Mouse (Mus musculus): ENCODE measurements around the gene Tbx2. TPM values are rescaled to one million over a fixed set of nuclear protein-coding genes. Genes with fewer than 3 reads are reported as not detected.
A peak's percentile ranks its signal among the peaks of the same experiment; 100 is the strongest.

The Tbx2 gene
- polyA plus RNA-seq, 1 experiment from 2014 or later = 4.0 TPM

- no peak for DNase-seq (ENCODE audit: low spot score)
- 70% methylated on average over 3 of the region's 3 CpGs for WGBS
- Histone ChIP-seq H3K27me3 (ENCODE audit: control insufficient read depth, insufficient read depth, low read length) (no peaks in the 10 kb centered on the region), H3K27ac (ENCODE audit: low read depth, low read length) (no peak overlapping the region), H3K36me3 (ENCODE audit: control insufficient read depth, insufficient read depth, low read length) (no peaks in the 10 kb centered on the region), H3K9me3 (ENCODE audit: control insufficient read depth, low read length) (no peaks in the 10 kb centered on the region), H3K4me3 (ENCODE audit: low read depth, low read length) (no peak overlapping the region), H3K9ac (ENCODE audit: low read length) (no peak overlapping the region; the same call in 1 of the 2 replicates), H3K4me2 (ENCODE audit: low read depth) (no peak overlapping the region), H3K4me1 (ENCODE audit: control insufficient read depth, insufficient read depth, low read length) (no peaks in the 10 kb centered on the region)
- no peak for ATAC-seq (ENCODE audit: insufficient read depth, low FRiP score, low TSS enrichment)
Observed at GRCm38 (mm10) chr11:85818401-85818800, 13.9 kb upstream of the Tbx2 start.

- Histone ChIP-seq H3K36me3 (ENCODE audit: control insufficient read depth, insufficient read depth, low read length) (no peaks in the 10 kb centered on the region), H3K9ac (ENCODE audit: low read length) (no peak overlapping the region), H3K4me1 (ENCODE audit: control insufficient read depth, insufficient read depth, low read length) (0 out of 2 replicates have a peak, but pooled peaks cover 2% of the 10 kb centered on the region), H3K9me3 (ENCODE audit: control insufficient read depth, low read length) (no peaks in the 10 kb centered on the region), H3K4me3 (ENCODE audit: low read depth, low read length) (no peak overlapping the region), H3K27ac (ENCODE audit: low read depth, low read length) (no peak overlapping the region), H3K27me3 (ENCODE audit: control insufficient read depth, insufficient read depth, low read length) (peaks cover 4% of the 10 kb centered on the region; the same call in 1 of the 2 replicates), H3K4me2 (ENCODE audit: low read depth) (no peak overlapping the region)
- WGBS = 80% methylated on average over 3 of the region's 3 CpGs
- DNase-seq (ENCODE audit: low spot score) (no peak), ATAC-seq (ENCODE audit: insufficient read depth, low FRiP score, low TSS enrichment) (no peak)
Observed at GRCm38 (mm10) chr11:85820959-85821358, 11.4 kb upstream of the Tbx2 start.

- Histone ChIP-seq H3K36me3 (ENCODE audit: control insufficient read depth, insufficient read depth, low read length) (no peaks in the 10 kb centered on the region), H3K4me3 (ENCODE audit: low read depth, low read length) (no peak overlapping the region), H3K9ac (ENCODE audit: low read length) (no peak overlapping the region), H3K27me3 (ENCODE audit: control insufficient read depth, insufficient read depth, low read length) (peaks cover 11% of the 10 kb centered on the region), H3K27ac (ENCODE audit: low read depth, low read length) (no peak overlapping the region), H3K9me3 (ENCODE audit: control insufficient read depth, low read length) (no peaks in the 10 kb centered on the region), H3K4me1 (ENCODE audit: control insufficient read depth, insufficient read depth, low read length) (0 out of 2 replicates have a peak, but pooled peaks cover 2% of the 10 kb centered on the region), H3K4me2 (ENCODE audit: low read depth) (no peak overlapping the region)
- ATAC-seq (ENCODE audit: insufficient read depth, low FRiP score, low TSS enrichment) (no peak), DNase-seq (ENCODE audit: low spot score) (no peak)
- WGBS = 82% methylated on average over 9 of the region's 9 CpGs
Observed at GRCm38 (mm10) chr11:85821659-85822058, 10.7 kb upstream of the Tbx2 start.

- Histone ChIP-seq H3K36me3 (ENCODE audit: control insufficient read depth, insufficient read depth, low read length) (no peaks in the 10 kb centered on the region), H3K4me2 (ENCODE audit: low read depth) (no peak overlapping the region), H3K27me3 (ENCODE audit: control insufficient read depth, insufficient read depth, low read length) (peaks cover 26% of the 10 kb centered on the region), H3K9ac (ENCODE audit: low read length) (no peak overlapping the region), H3K4me1 (ENCODE audit: control insufficient read depth, insufficient read depth, low read length) (0 out of 2 replicates have a peak, but pooled peaks cover 2% of the 10 kb centered on the region), H3K4me3 (ENCODE audit: low read depth, low read length) (no peak overlapping the region), H3K9me3 (ENCODE audit: control insufficient read depth, low read length) (no peaks in the 10 kb centered on the region), H3K27ac (ENCODE audit: low read depth, low read length) (no peak overlapping the region)
- 11% methylated on average over 6 of the region's 6 CpGs for WGBS
- peak; percentile 89 for DNase-seq (ENCODE audit: low spot score)
- ATAC-seq (ENCODE audit: insufficient read depth, low FRiP score, low TSS enrichment) = no peak
Observed at GRCm38 (mm10) chr11:85823181-85823580, 9.2 kb upstream of the Tbx2 start.

- Histone ChIP-seq H3K27me3 (ENCODE audit: control insufficient read depth, insufficient read depth, low read length) (peaks cover 32% of the 10 kb centered on the region), H3K36me3 (ENCODE audit: control insufficient read depth, insufficient read depth, low read length) (no peaks in the 10 kb centered on the region), H3K4me3 (ENCODE audit: low read depth, low read length) (no peak overlapping the region), H3K4me1 (ENCODE audit: control insufficient read depth, insufficient read depth, low read length) (0 out of 2 replicates have a peak, but pooled peaks cover 2% of the 10 kb centered on the region), H3K9me3 (ENCODE audit: control insufficient read depth, low read length) (no peaks in the 10 kb centered on the region), H3K4me2 (ENCODE audit: low read depth) (no peak overlapping the region), H3K27ac (ENCODE audit: low read depth, low read length) (no peak overlapping the region), H3K9ac (ENCODE audit: low read length) (no peak overlapping the region)
- DNase-seq (ENCODE audit: low spot score) (no peak), ATAC-seq (ENCODE audit: insufficient read depth, low FRiP score, low TSS enrichment) (no peak)
- WGBS = 85% methylated on average over 4 of the region's 4 CpGs
Observed at GRCm38 (mm10) chr11:85823794-85824193, 8.6 kb upstream of the Tbx2 start.

GRCm38 (mm10) chr11:85825031-85825430 lies 7.3 kb upstream of the Tbx2 start:
- no peak overlapping the region for H3K4me2 ChIP-seq (ENCODE audit: low read depth)
- H3K4me3 ChIP-seq (ENCODE audit: low read depth, low read length) = no peak overlapping the region
- H3K27me3 ChIP-seq (ENCODE audit: control insufficient read depth, insufficient read depth, low read length) = peaks cover 44% of the 10 kb centered on the region
- no peak overlapping the region for H3K9ac ChIP-seq (ENCODE audit: low read length)
- DNase-seq (ENCODE audit: low spot score) (no peak), ATAC-seq (ENCODE audit: insufficient read depth, low FRiP score, low TSS enrichment) (no peak)
- no peaks in the 10 kb centered on the region for H3K36me3 ChIP-seq (ENCODE audit: control insufficient read depth, insufficient read depth, low read length)
- peaks cover 12% of the 10 kb centered on the region for H3K4me1 ChIP-seq (ENCODE audit: control insufficient read depth, insufficient read depth, low read length)
- H3K27ac ChIP-seq (ENCODE audit: low read depth, low read length) = no peak overlapping the region
- WGBS = 64% methylated on average over 10 of the region's 10 CpGs
- no peaks in the 10 kb centered on the region for H3K9me3 ChIP-seq (ENCODE audit: control insufficient read depth, low read length)

- H3K4me1 ChIP-seq (ENCODE audit: control insufficient read depth, insufficient read depth, low read length) = peaks cover 16% of the 10 kb centered on the region
- H3K4me3 ChIP-seq (ENCODE audit: low read depth, low read length) = no peak overlapping the region
- peaks cover 52% of the 10 kb centered on the region for H3K27me3 ChIP-seq (ENCODE audit: control insufficient read depth, insufficient read depth, low read length)
- H3K4me2 ChIP-seq (ENCODE audit: low read depth) = no peak overlapping the region
- no peaks in the 10 kb centered on the region for H3K9me3 ChIP-seq (ENCODE audit: control insufficient read depth, low read length)
- ATAC-seq (ENCODE audit: insufficient read depth, low FRiP score, low TSS enrichment) = no peak
- DNase-seq (ENCODE audit: low spot score) = no peak
- H3K9ac ChIP-seq (ENCODE audit: low read length) = no peak overlapping the region
- H3K36me3 ChIP-seq (ENCODE audit: control insufficient read depth, insufficient read depth, low read length) = no peaks in the 10 kb centered on the region
- 52% methylated on average over 7 of the region's 7 CpGs for WGBS
- no peak overlapping the region for H3K27ac ChIP-seq (ENCODE audit: low read depth, low read length)
Observed at GRCm38 (mm10) chr11:85825823-85826222, 6.5 kb upstream of the Tbx2 start.

- no peak for DNase-seq (ENCODE audit: low spot score)
- no peak overlapping the region for H3K27ac ChIP-seq (ENCODE audit: low read depth, low read length)
Observed at GRCm38 (mm10) chr11:85827342-85827741, 5.0 kb upstream of the Tbx2 start.

GRCm38 (mm10) chr11:85828691-85829519 lies 3.4 kb upstream of the Tbx2 start:
- no peaks in the 10 kb centered on the region for H3K36me3 ChIP-seq (ENCODE audit: control insufficient read depth, insufficient read depth, low read length)
- no peaks in the 10 kb centered on the region for H3K9me3 ChIP-seq (ENCODE audit: control insufficient read depth, low read length)
- peak overlapping the region; percentile 50 for H3K4me2 ChIP-seq (ENCODE audit: low read depth)
- H3K4me3 ChIP-seq (ENCODE audit: low read depth, low read length) = peak overlapping the region; percentile 23
- 5% methylated on average over 37 of the region's 38 CpGs for WGBS
- no peak overlapping the region for H3K27ac ChIP-seq (ENCODE audit: low read depth, low read length)
- peaks cover 26% of the 10 kb centered on the region for H3K4me1 ChIP-seq (ENCODE audit: control insufficient read depth, insufficient read depth, low read length)
- H3K27me3 ChIP-seq (ENCODE audit: control insufficient read depth, insufficient read depth, low read length) = peaks cover 81% of the 10 kb centered on the region
- H3K9ac ChIP-seq (ENCODE audit: low read length) = peak overlapping the region; percentile 18; the same call in 1 of the 2 replicates
- DNase-seq (ENCODE audit: low spot score) (peak; percentile 45), ATAC-seq (ENCODE audit: insufficient read depth, low FRiP score, low TSS enrichment) (no peak)

More at GRCm38 (mm10) chr11:85827342-85827741, 5.0 kb upstream of the Tbx2 start:
- no peak overlapping the region for H3K4me2 ChIP-seq (ENCODE audit: low read depth)
- peaks cover 67% of the 10 kb centered on the region for H3K27me3 ChIP-seq (ENCODE audit: control insufficient read depth, insufficient read depth, low read length)
- 12% methylated on average over 9 of the region's 9 CpGs for WGBS
- H3K9me3 ChIP-seq (ENCODE audit: control insufficient read depth, low read length) = no peaks in the 10 kb centered on the region
- H3K36me3 ChIP-seq (ENCODE audit: control insufficient read depth, insufficient read depth, low read length) = no peaks in the 10 kb centered on the region
- peaks cover 24% of the 10 kb centered on the region for H3K4me1 ChIP-seq (ENCODE audit: control insufficient read depth, insufficient read depth, low read length)
- H3K4me3 ChIP-seq (ENCODE audit: low read depth, low read length) = no peak overlapping the region
- no peak for ATAC-seq (ENCODE audit: insufficient read depth, low FRiP score, low TSS enrichment)
- 0 out of 2 replicates have a peak overlapping the region, but pooled peaks have one; percentile 4 for H3K9ac ChIP-seq (ENCODE audit: low read length)

All from neural tube, embryonic 11.5 days (tissue).